Mouse (Mus musculus): ENCODE measurements around the gene Tmem274. TPM values are rescaled to one million over a fixed set of nuclear protein-coding genes. Genes with fewer than 3 reads are reported as not detected.
A peak's percentile ranks its signal among the peaks of the same experiment; 100 is the strongest.
"Not testable (repeated sequence)": the region's sequence is repeated elsewhere in the genome, so short reads cannot be mapped to it uniquely, and the experiment has no call there.

Tmem274 gene
- polyA plus RNA-seq, 1 experiment = 0.51 TPM

DNA sequence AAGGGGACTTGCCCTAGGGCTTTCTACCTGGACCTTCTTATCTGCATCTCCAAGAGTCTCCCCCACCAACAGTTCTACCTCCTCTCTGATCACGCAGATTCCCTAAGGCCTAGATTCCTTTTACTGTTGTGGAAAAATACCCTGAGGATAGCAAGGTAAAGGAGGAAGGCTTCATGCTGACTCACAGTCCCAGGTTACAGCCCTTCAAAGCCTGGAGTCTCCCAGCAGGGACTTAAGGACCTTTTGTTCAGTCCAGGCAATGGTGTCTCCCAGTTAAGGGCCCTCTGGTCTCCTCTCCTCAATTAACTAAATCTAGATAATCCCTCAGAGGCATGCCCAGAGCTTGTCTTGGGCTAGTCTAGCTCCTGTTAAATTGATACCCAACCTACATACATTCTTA, 30.9 kb upstream of the Tmem274 start:
- WGBS = 81% methylated on average over 1 of the region's 1 CpGs
- no peak overlapping the region for H3K4me3 ChIP-seq (replicated peaks; ENCODE audit: insufficient read depth, low read depth, low read length)
- H3K27me3 ChIP-seq (ENCODE audit: control insufficient read depth, insufficient read depth, low read length) = no peaks in the 10 kb centered on the region
- peak overlapping the region; percentile 80 for H3K27ac ChIP-seq (ENCODE audit: insufficient read depth, low read length)
- no peak for DNase-seq
- peaks cover 4% of the 10 kb centered on the region for H3K4me1 ChIP-seq (ENCODE audit: control insufficient read depth, insufficient read depth, low read length)
- no peak for TF ChIP-seq POLR2A (IDR thresholded peaks at IDR 0.05; ENCODE audit: borderline replicate concordance, insufficient read depth, low read length)
- TF ChIP-seq CTCF (IDR thresholded peaks at IDR 0.05; ENCODE audit: borderline replicate concordance, insufficient read depth, low read depth, low read length) = no peak

DNA sequence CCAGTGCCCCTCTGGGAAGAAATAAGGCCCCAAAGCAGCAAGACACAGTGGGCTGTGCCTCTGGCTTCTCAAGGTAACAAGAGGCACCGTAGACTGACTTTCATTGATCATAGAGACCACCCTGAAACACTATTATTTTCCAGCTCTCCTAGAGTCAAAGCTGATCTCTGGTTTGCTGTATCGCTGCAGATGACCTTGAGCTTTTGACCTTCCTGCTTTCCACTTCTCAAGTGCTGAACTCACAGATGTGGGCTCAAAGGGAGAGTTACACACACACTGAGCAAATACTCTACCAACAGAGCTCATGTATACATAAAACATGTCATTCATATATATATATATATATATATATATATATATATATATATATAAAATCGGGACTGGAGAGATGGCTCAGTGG, 26.5 kb upstream of the Tmem274 start:
- H3K4me3 ChIP-seq (replicated peaks; ENCODE audit: insufficient read depth, low read depth, low read length) = no peak overlapping the region
- no peak for TF ChIP-seq POLR2A (IDR thresholded peaks at IDR 0.05; ENCODE audit: borderline replicate concordance, insufficient read depth, low read length)
- no peak for TF ChIP-seq CTCF (IDR thresholded peaks at IDR 0.05; ENCODE audit: borderline replicate concordance, insufficient read depth, low read depth, low read length)
- H3K4me1 ChIP-seq (ENCODE audit: control insufficient read depth, insufficient read depth, low read length) = peaks cover 11% of the 10 kb centered on the region
- WGBS = 89% methylated on average over 3 of the region's 3 CpGs
- DNase-seq = no peak
- no peak overlapping the region for H3K27ac ChIP-seq (ENCODE audit: insufficient read depth, low read length)
- no peaks in the 10 kb centered on the region for H3K27me3 ChIP-seq (ENCODE audit: control insufficient read depth, insufficient read depth, low read length)

DNA sequence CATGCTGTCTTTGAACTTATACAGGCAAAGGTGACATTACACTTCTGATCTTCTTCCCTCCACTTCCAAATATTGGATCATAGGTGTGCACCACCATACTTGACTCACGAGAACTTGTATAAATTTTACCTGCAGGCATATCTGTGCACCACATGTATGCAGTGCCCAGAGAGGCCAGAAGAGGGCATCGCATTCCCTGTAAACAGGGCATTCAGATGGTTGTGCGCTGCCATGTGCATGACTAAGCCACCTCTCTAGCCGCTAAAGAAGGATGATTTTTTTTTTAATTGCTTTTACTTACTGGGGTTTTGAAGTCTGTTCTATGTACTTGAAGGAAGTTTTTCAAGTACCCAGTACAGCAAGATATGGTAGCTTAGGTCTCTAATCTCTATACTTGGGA, 23.5 kb upstream of the Tmem274 start:
- peaks cover 9% of the 10 kb centered on the region; the same call in 1 of the 2 replicates for H3K4me1 ChIP-seq (ENCODE audit: control insufficient read depth, insufficient read depth, low read length)
- peak; percentile 27 to 34 for DNase-seq
- TF ChIP-seq POLR2A (IDR thresholded peaks at IDR 0.05; ENCODE audit: borderline replicate concordance, insufficient read depth, low read length) = no peak
- peak; percentile 41; the same call in 1 of the 2 replicates for TF ChIP-seq CTCF (IDR thresholded peaks at IDR 0.05; ENCODE audit: borderline replicate concordance, insufficient read depth, low read depth, low read length)
- H3K27ac ChIP-seq (ENCODE audit: insufficient read depth, low read length) = no peak overlapping the region
- WGBS = 90% methylated on average over 4 of the region's 4 CpGs
- H3K27me3 ChIP-seq (ENCODE audit: control insufficient read depth, insufficient read depth, low read length) = no peaks in the 10 kb centered on the region
- no peak overlapping the region for H3K4me3 ChIP-seq (replicated peaks; ENCODE audit: insufficient read depth, low read depth, low read length)

DNA sequence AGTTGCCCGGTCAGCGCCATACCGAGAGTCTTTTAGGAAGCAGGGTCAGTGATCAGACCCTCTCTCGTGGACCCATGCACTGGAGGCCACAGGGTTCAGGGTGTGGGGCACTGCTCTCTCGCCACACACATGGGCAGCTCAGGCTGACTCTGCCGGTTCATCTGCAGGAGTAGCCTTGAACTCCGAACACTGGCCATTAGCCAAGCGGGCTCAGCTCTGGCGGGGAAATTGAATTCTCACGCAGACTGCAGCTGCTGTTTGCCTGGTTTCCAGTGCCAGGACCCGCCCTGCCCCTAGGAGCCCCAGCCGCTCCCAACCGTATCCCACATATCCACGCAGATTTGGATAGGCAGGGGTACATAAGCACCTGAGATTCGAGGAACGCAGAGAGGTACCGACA, 22.9 kb upstream of the Tmem274 start:
- no peak overlapping the region for H3K4me3 ChIP-seq (replicated peaks; ENCODE audit: insufficient read depth, low read depth, low read length)
- no peak overlapping the region for H3K27ac ChIP-seq (ENCODE audit: insufficient read depth, low read length)
- 52% methylated on average over 17 of the region's 17 CpGs for WGBS
- H3K27me3 ChIP-seq (ENCODE audit: control insufficient read depth, insufficient read depth, low read length) = no peaks in the 10 kb centered on the region
- peak in 1 of 2 experiments; percentile 23 for DNase-seq
- peaks cover 9% of the 10 kb centered on the region; the same call in 1 of the 2 replicates for H3K4me1 ChIP-seq (ENCODE audit: control insufficient read depth, insufficient read depth, low read length)
- TF ChIP-seq CTCF (IDR thresholded peaks at IDR 0.05; ENCODE audit: borderline replicate concordance, insufficient read depth, low read depth, low read length) (no peak), POLR2A (IDR thresholded peaks at IDR 0.05; ENCODE audit: borderline replicate concordance, insufficient read depth, low read length) (no peak)

DNA sequence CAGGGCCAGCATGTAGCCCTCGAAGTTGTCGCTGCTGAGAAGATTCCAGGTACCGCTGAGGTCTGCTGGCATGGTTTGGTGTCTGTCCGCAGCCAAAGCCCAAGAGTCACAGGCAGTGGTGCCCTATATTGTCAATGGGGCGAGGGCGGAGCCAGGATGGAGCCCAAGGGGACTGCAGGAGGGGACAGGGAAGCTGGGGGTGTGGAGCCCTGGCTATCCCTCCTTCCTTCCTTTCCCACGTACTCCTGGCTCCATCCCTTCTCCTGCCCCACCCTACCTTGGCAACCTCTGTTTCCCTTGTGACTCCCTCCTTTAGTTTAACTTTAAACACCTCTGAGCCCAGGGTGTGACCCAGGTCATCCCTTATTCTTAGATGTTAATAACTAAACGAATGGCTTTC, 22.3 kb upstream of the Tmem274 start, which contains the start of gene Rbp7:
TSS of gene Rbp7 (minus strand) at position 100 of the 400 bp plus-strand sequence.
- WGBS = 46% methylated on average over 8 of the region's 8 CpGs
- no peak within 1 kb of the TSS for H3K4me3 ChIP-seq (replicated peaks; ENCODE audit: insufficient read depth, low read depth, low read length)
- no peak within 1 kb of the TSS for H3K27ac ChIP-seq (ENCODE audit: insufficient read depth, low read length)
- H3K27me3 ChIP-seq (ENCODE audit: control insufficient read depth, insufficient read depth, low read length) = no peaks in the 10 kb centered on the region
- H3K4me1 ChIP-seq (ENCODE audit: control insufficient read depth, insufficient read depth, low read length) = peaks cover 9% of the 10 kb centered on the region; the same call in 1 of the 2 replicates
- TF ChIP-seq CTCF (IDR thresholded peaks at IDR 0.05; ENCODE audit: borderline replicate concordance, insufficient read depth, low read depth, low read length) (no peak), POLR2A (IDR thresholded peaks at IDR 0.05; ENCODE audit: borderline replicate concordance, insufficient read depth, low read length) (no peak)
- DNase-seq = peak in 1 of 2 experiments; percentile 25

DNA sequence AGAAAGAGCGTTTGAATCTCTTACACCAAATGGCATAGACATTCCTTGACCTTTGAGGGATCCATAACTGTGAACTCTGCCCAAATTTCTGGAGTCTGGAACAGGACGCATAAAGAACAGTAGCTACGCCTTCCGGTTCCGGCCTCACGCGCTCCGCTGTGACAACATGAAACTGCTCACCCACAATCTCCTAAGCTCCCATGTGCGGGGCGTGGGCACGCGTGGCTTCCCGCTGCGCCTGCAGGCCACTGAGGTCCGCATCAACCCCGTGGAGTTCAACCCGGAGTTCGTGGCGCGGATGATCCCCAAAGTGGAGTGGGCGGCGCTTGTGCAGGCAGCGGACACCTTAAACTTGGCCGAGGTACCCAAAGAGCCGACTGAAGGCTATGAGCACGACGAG, 20.0 kb upstream of the Tmem274 start:
- DNase-seq; H3K27ac ChIP-seq (ENCODE audit: insufficient read depth, low read length); H3K27me3 ChIP-seq (ENCODE audit: control insufficient read depth, insufficient read depth, low read length): not testable (repeated sequence)

DNA sequence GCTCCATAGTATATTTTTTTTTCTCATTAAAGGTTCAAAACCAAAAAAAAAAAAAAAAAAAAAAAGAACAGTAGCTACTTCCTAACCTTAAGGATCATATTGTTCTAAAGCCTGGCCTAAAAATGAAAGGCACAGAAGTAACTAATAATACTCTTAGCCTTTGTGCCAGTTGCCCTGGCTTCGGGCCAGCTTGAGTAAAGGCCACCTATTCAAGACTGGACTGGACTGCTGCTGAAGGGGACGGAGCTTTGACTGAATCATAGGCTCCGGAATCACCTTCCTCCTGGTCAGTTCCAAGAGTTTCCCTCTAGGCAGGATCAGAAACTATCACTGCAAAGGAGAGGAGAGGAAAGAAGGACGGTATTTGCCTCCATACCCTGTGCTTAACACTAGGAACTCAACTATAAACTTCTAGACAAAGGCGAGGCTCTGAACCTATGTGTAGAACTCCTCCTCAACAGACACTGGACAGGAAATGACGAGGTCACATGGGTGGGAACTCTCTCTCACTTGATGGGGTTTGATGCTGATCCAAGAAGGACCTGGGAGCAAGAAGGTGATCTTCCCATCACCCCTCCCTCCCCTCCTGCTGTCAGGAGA, 19.2 kb upstream of the Tmem274 start:
- no peaks in the 10 kb centered on the region for H3K27me3 ChIP-seq (ENCODE audit: control insufficient read depth, insufficient read depth, low read length)
- DNase-seq = peak in 1 of 2 experiments; percentile 39
- TF ChIP-seq CTCF (IDR thresholded peaks at IDR 0.05; ENCODE audit: borderline replicate concordance, insufficient read depth, low read depth, low read length) (no peak), POLR2A (IDR thresholded peaks at IDR 0.05; ENCODE audit: borderline replicate concordance, insufficient read depth, low read length) (no peak)
- peaks cover 31% of the 10 kb centered on the region for H3K4me1 ChIP-seq (ENCODE audit: control insufficient read depth, insufficient read depth, low read length)
- no peak overlapping the region for H3K4me3 ChIP-seq (replicated peaks; ENCODE audit: insufficient read depth, low read depth, low read length)
- 52% methylated on average over 6 of the region's 6 CpGs for WGBS
- H3K27ac ChIP-seq (ENCODE audit: insufficient read depth, low read length) = no peak overlapping the region

More for the DNA sequence above, 20.0 kb upstream of the Tmem274 start:
- WGBS = 89% methylated on average over 27 of the region's 27 CpGs
- H3K4me1 ChIP-seq (ENCODE audit: control insufficient read depth, insufficient read depth, low read length) = peaks cover 25% of the 10 kb centered on the region
- H3K4me3 ChIP-seq (replicated peaks; ENCODE audit: insufficient read depth, low read depth, low read length) = not testable (repeated sequence)

DNA sequence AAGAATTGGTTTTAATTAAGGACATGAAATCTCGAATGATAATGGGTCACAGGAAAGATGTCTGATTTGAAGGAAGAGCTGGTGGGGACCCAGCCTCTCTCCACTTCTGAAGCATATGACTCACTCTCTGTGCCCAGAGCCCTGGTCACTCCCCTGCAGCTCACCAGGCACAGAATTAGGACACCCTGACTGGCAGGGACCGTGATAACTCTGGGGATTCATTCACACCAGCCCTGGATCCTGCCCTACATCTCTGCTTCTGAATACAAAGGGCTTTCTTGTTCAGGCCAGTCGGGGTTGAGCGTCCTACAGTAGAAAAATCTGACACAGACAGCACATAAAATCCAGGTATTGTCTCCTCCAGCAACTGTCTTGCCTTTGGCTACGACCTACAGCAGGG, 18.7 kb upstream of the Tmem274 start:
- Histone ChIP-seq H3K4me3 (replicated peaks; ENCODE audit: insufficient read depth, low read depth, low read length) (no peak overlapping the region), H3K27ac (ENCODE audit: insufficient read depth, low read length) (no peak overlapping the region), H3K4me1 (ENCODE audit: control insufficient read depth, insufficient read depth, low read length) (peaks cover 34% of the 10 kb centered on the region), H3K27me3 (ENCODE audit: control insufficient read depth, insufficient read depth, low read length) (no peaks in the 10 kb centered on the region)
- DNase-seq = peak in 1 of 2 experiments; percentile 22
- 51% methylated on average over 5 of the region's 5 CpGs for WGBS
- TF ChIP-seq CTCF (IDR thresholded peaks at IDR 0.05; ENCODE audit: borderline replicate concordance, insufficient read depth, low read depth, low read length) (no peak), POLR2A (IDR thresholded peaks at IDR 0.05; ENCODE audit: borderline replicate concordance, insufficient read depth, low read length) (no peak)
